Mouse (Mus musculus) bone marrow, adult 2 months (tissue): ENCODE results near the gene Fads2. TPM values are rescaled to one million over a fixed set of nuclear protein-coding genes. Genes with fewer than 3 reads are reported as not detected.

ENCODE experiments used
- H3K27ac ChIP-seq: fragments of 200-500 bp; 2 replicates; pipeline ENCODE4 v1.5.1; 2012; ENCODE audit warnings: low read depth, mild to moderate bottlenecking, control low read depth, inconsistent platforms, low read length; ENCODE audit not compliant: control insufficient read depth, poor library complexity, insufficient read depth
- H3K4me1 ChIP-seq: fragments of 200-500 bp; 2 replicates; pipeline ENCODE4 v1.6.1; 2011; ENCODE audit warnings: low read length; ENCODE audit not compliant: control insufficient read depth, insufficient read depth
- H3K4me3 ChIP-seq: fragments of 200-500 bp; replicated peaks from 2 replicates; pipeline ENCODE3; 2011; ENCODE audit warnings: mild to moderate bottlenecking, low read depth, low read length, control low read depth; ENCODE audit not compliant: control insufficient read depth
- CTCF ChIP-seq: fragments of 200-500 bp; IDR thresholded peaks from 2 replicates; pipeline ENCODE4 v1.5.1; 2011; ENCODE audit warnings: low read length, control low read depth; ENCODE audit not compliant: control insufficient read depth, insufficient read depth
- POLR2A ChIP-seq: fragments of 200-500 bp; IDR thresholded peaks from 2 replicates; pipeline ENCODE4 v1.6.1; 2011; ENCODE audit warnings: low read depth, mild to moderate bottlenecking, control low read depth, low read length, borderline replicate concordance; ENCODE audit not compliant: control insufficient read depth
- WGBS: fragments of 180-500 bp; shearing (Covaris S2); methylation state at CpG from one replicate; pipeline ENCODE4 v1.1.7; 2018; 5-methylcytosine and 5-hydroxymethylcytosine counted together
- polyA plus RNA-seq: library from polyadenylated mRNA; stranded (reverse); fragments of >200 nt; gene quantifications from 2 replicates; pipeline ENCODE4 v1.2.4, GENCODE M21; 2011; ENCODE audit warnings: low replicate concordance; ENCODE audit not compliant: missing spikeins, insufficient read depth, insufficient read length

The Fads2 gene
- polyA plus RNA-seq, 1 experiment = 17.5 TPM

GRCm38 (mm10) chr19:10039615-10040014 lies 61.9 kb downstream of the Fads2 start:
- Histone ChIP-seq H3K4me1 (peaks cover 2% of the 10 kb centered on the region; the same call in 1 of the 2 replicates), H3K27ac (no peak overlapping the region), H3K4me3 (no peak overlapping the region)
- TF ChIP-seq POLR2A (no peak), CTCF (0 out of 2 replicates have a peak, but pooled peaks have one; percentile 22)
- 60% methylated on average over 2 of the region's 2 CpGs for WGBS

GRCm38 (mm10) chr19:10038910-10039309 lies 62.6 kb downstream of the Fads2 start:
- Histone ChIP-seq H3K4me3 (no peak overlapping the region), H3K27ac (no peak overlapping the region), H3K4me1 (peaks cover 2% of the 10 kb centered on the region; the same call in 1 of the 2 replicates)
- TF ChIP-seq POLR2A (no peak), CTCF (no peak)
- 64% methylated on average over 3 of the region's 3 CpGs for WGBS

GRCm38 (mm10) chr19:10038364-10038763 lies 63.2 kb downstream of the Fads2 start:
- TF ChIP-seq POLR2A = no peak
- TF ChIP-seq CTCF = no peak
- Histone ChIP-seq H3K4me1 (peaks cover 2% of the 10 kb centered on the region; the same call in 1 of the 2 replicates), H3K4me3 (no peak overlapping the region), H3K27ac (no peak overlapping the region)
- 92% methylated on average over 3 of the region's 3 CpGs for WGBS

DNA sequence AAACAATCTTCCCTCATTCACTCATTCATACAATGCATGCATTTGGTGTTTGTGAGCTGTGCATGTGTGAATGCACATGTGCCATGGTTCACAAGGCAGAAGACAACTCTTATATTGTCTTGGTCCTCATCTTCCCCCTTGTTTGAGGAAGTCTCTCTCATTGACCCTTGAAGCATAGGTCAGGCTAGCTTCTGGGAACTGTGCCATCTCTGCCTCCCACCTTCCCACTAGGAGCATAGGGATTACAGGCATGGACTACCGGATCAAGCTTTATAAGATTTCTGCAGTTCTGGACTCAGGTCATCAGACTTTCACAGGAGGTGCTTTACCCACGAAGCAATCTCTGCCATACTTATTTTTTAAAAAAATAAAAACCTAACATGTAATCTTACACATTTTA lies 64.0 kb downstream of the Fads2 start:
- Histone ChIP-seq H3K4me3 (no peak overlapping the region), H3K27ac (no peak overlapping the region), H3K4me1 (peaks cover 2% of the 10 kb centered on the region; the same call in 1 of the 2 replicates)
- 92% methylated on average over 2 of the region's 2 CpGs for WGBS
- TF ChIP-seq POLR2A (no peak), CTCF (no peak)

- TF ChIP-seq POLR2A = no peak
- TF ChIP-seq CTCF = peak; percentile 90
- 69% methylated on average over 8 of the region's 8 CpGs for WGBS
- H3K27ac ChIP-seq = no peak overlapping the region
- no peaks in the 10 kb centered on the region for H3K4me1 ChIP-seq
- H3K4me3 ChIP-seq = no peak overlapping the region
Observed at GRCm38 (mm10) chr19:10034785-10035447, 66.6 kb downstream of the Fads2 start.

DNA sequence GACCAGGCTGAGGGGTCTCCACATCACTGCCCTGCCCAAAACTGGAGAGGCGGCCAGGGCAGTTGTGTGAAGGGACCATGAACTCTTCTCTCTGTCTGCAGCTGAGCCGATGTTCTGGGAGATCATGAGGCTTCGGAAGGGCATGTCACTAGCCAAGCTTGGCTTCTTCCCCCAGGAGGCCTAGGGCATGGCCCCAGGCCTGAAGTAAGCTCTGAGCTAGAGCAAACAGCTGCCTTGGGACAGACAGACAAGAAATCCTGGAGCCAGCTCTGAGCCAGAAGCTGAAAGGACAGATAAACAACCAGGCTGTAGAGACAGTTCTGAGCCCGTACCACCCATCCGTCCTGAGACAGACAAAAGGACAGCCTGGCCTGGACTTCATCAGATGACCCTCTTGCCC lies 67.2 kb downstream of the Fads2 start:
- no peaks in the 10 kb centered on the region for H3K4me1 ChIP-seq
- 88% methylated on average over 5 of the region's 5 CpGs for WGBS
- no peak overlapping the region for H3K4me3 ChIP-seq
- no peak for TF ChIP-seq CTCF
- no peak for TF ChIP-seq POLR2A
- H3K27ac ChIP-seq = no peak overlapping the region

DNA sequence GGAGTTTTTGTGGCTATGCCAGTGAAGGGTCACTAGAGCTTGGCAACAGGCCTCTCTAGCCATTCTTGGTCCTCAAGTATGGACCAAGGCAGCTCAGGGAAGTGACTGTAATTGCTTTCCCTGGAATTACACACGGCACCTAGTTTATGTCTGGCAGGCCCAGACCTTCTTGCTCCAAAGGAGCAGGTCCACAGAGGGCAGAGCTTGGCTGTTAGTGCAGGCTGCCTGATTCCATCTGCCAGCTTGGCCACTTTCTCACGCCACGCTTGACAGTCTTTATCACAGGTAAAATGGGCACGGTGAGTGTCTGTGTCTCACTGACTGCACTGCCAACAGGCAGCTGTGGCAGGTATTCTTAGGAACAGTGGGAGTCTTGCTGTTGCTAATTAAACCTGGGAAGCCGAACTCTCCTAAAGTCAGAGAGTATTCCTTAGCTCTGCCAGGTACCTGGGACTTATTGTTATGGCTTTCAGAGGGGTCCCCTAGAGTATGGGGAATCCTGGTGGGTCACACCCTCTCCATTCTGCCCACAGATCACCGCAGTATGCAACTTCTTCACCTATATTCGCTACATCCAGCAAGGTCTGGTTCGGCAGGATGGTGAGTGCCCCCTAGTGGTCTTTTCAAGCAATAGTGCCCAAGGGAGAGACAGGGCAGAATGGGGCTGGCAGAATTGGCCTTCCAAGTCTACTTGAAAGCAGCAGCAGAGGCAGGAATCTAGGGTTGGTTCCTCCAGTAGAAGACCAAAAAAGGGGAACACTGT lies 68.2 kb downstream of the Fads2 start:
- TF ChIP-seq CTCF = peak; percentile 89
- TF ChIP-seq POLR2A = no peak
- Histone ChIP-seq H3K4me1 (no peaks in the 10 kb centered on the region), H3K4me3 (no peak overlapping the region), H3K27ac (no peak overlapping the region)
- WGBS = 50% methylated on average over 8 of the region's 8 CpGs

- no peaks in the 10 kb centered on the region for H3K4me1 ChIP-seq
- 90% methylated on average over 2 of the region's 2 CpGs for WGBS
- H3K4me3 ChIP-seq = no peak overlapping the region
- TF ChIP-seq CTCF = no peak
- no peak for TF ChIP-seq POLR2A
- H3K27ac ChIP-seq = no peak overlapping the region
Observed at GRCm38 (mm10) chr19:10029746-10030145, 71.8 kb downstream of the Fads2 start.
